Mouse (Mus musculus) intestine, embryonic 15.5 days (tissue): ENCODE data around the gene Ggcx. TPM values are rescaled to one million over a fixed set of nuclear protein-coding genes. Genes with fewer than 3 reads are reported as not detected.

ENCODE experiments used
- ATAC-seq: fragments of 200-750 bp; cut with Nextera tagmentation; 2 replicates; pipeline ENCODE4 v1.8.0; 2017; ENCODE audit warnings: moderate TSS enrichment, moderate library complexity
- H3K27ac ChIP-seq: fragments of 300-500 bp; sonication (generic); 2 replicates; pipeline ENCODE4 v1.5.1; 2015; ENCODE audit warnings: mild to moderate bottlenecking, inconsistent platforms
- H3K27me3 ChIP-seq: fragments of 300-500 bp; sonication (generic); replicated peaks from 2 replicates; pipeline ENCODE4 v1.6.1; 2015; ENCODE audit warnings: inconsistent platforms
- H3K36me3 ChIP-seq: fragments of 300-500 bp; sonication (generic); 2 replicates; pipeline ENCODE4 v1.6.1; 2015; ENCODE audit warnings: inconsistent platforms
- H3K4me1 ChIP-seq: fragments of 300-500 bp; sonication (generic); replicated peaks from 2 replicates; pipeline ENCODE4 v1.6.1; 2015; ENCODE audit warnings: inconsistent platforms
- H3K4me2 ChIP-seq: fragments of 300-500 bp; sonication (generic); replicated peaks from 2 replicates; pipeline ENCODE4 v1.6.1; 2015; ENCODE audit warnings: mild to moderate bottlenecking, inconsistent platforms
- H3K4me3 ChIP-seq: fragments of 300-500 bp; sonication (generic); replicated peaks from 2 replicates; pipeline ENCODE4 v1.5.1; 2015; ENCODE audit warnings: inconsistent platforms
- H3K9ac ChIP-seq: fragments of 300-500 bp; sonication (generic); 2 replicates; pipeline ENCODE4 v1.6.1; 2015; ENCODE audit warnings: inconsistent platforms
- H3K9me3 ChIP-seq: fragments of 300-500 bp; sonication (generic); 2 replicates; pipeline ENCODE4 v1.6.1; 2016; ENCODE audit warnings: inconsistent platforms
- WGBS: fragments of 180-500 bp; shearing (Covaris S2); methylation state at CpG from one replicate; pipeline ENCODE4 v1.1.7; 2015; 5-methylcytosine and 5-hydroxymethylcytosine counted together
- polyA plus RNA-seq: library from polyadenylated mRNA; unstranded; fragments of >200 nt; fragmentation: Nextera tagmentation; extraction: Ambion mirVana; gene quantifications from 2 replicates; pipeline ENCODE4 v1.2.1, GENCODE M21; 2015

Ggcx gene
- polyA plus RNA-seq, 1 experiment from 2014 or later, result 23.9 TPM

GRCm38 (mm10) chr6:72378510-72379234 lies 35.4 kb upstream of the Ggcx start:
- no peaks in the 10 kb centered on the region for H3K36me3 ChIP-seq
- 0 out of 2 replicates have a peak, but pooled peaks cover 5% of the 10 kb centered on the region for H3K27me3 ChIP-seq
- H3K4me3 ChIP-seq, result no peak overlapping the region
- H3K9ac ChIP-seq, result no peak overlapping the region
- no peaks in the 10 kb centered on the region for H3K9me3 ChIP-seq
- no peak for ATAC-seq
- H3K27ac ChIP-seq, result no peak overlapping the region
- H3K4me1 ChIP-seq, result 0 out of 2 replicates have a peak, but pooled peaks cover 6% of the 10 kb centered on the region
- 83% methylated on average over 8 of the region's 8 CpGs for WGBS
- 0 out of 2 replicates have a peak overlapping the region, but pooled peaks have one; percentile 86 for H3K4me2 ChIP-seq

- 50% methylated on average over 7 of the region's 7 CpGs for WGBS
- peak overlapping the region; percentile 33; the same call in 1 of the 2 replicates for H3K27ac ChIP-seq
- H3K4me3 ChIP-seq, result peak overlapping the region; percentile 59
- H3K36me3 ChIP-seq, result no peaks in the 10 kb centered on the region
- H3K4me2 ChIP-seq, result peak overlapping the region; percentile 86
- H3K27me3 ChIP-seq, result 0 out of 2 replicates have a peak, but pooled peaks cover 5% of the 10 kb centered on the region
- ATAC-seq, result peak; percentile 21; the same call in 1 of the 2 replicates
- no peaks in the 10 kb centered on the region for H3K9me3 ChIP-seq
- peak overlapping the region; percentile 61 for H3K9ac ChIP-seq
- H3K4me1 ChIP-seq, result 0 out of 2 replicates have a peak, but pooled peaks cover 6% of the 10 kb centered on the region
Measured at GRCm38 (mm10) chr6:72379377-72380130, 34.6 kb upstream of the Ggcx start.

- Histone ChIP-seq H3K4me2 (peak within 1 kb of the TSS; percentile 86), H3K4me3 (peak within 1 kb of the TSS; percentile 59), H3K36me3 (peaks cover 3% of the 10 kb centered on the region; the same call in 1 of the 2 replicates), H3K27me3 (0 out of 2 replicates have a peak, but pooled peaks cover 5% of the 10 kb centered on the region), H3K9ac (peak within 1 kb of the TSS; percentile 61), H3K4me1 (0 out of 2 replicates have a peak, but pooled peaks cover 6% of the 10 kb centered on the region), H3K27ac (peak within 1 kb of the TSS; percentile 33), H3K9me3 (no peaks in the 10 kb centered on the region)
- peak; percentile 91 for ATAC-seq
- 2% methylated on average over 48 of the region's 49 CpGs for WGBS
Measured at GRCm38 (mm10) chr6:72380131-72380770, 33.9 kb upstream of the Ggcx start, which contains the start of gene Vamp5. Gene Vamp5 (minus strand): TSS chr6:72380468.

GRCm38 (mm10) chr6:72382494-72382893 lies 31.6 kb upstream of the Ggcx start:
- Histone ChIP-seq H3K4me2 (no peak overlapping the region), H3K9me3 (no peaks in the 10 kb centered on the region), H3K4me1 (peaks cover 7% of the 10 kb centered on the region; the same call in 1 of the 2 replicates), H3K36me3 (peaks cover 8% of the 10 kb centered on the region; the same call in 1 of the 2 replicates), H3K27ac (no peak overlapping the region), H3K9ac (no peak overlapping the region), H3K27me3 (0 out of 2 replicates have a peak, but pooled peaks cover 5% of the 10 kb centered on the region), H3K4me3 (no peak overlapping the region)
- WGBS, result 65% methylated on average over 6 of the region's 6 CpGs
- ATAC-seq, result no peak

- Histone ChIP-seq H3K27me3 (0 out of 2 replicates have a peak, but pooled peaks cover 5% of the 10 kb centered on the region), H3K9me3 (no peaks in the 10 kb centered on the region), H3K4me1 (peaks cover 9% of the 10 kb centered on the region), H3K4me3 (no peak overlapping the region), H3K27ac (no peak overlapping the region), H3K36me3 (peaks cover 8% of the 10 kb centered on the region; the same call in 1 of the 2 replicates), H3K9ac (no peak overlapping the region), H3K4me2 (no peak overlapping the region)
- no peak for ATAC-seq
- WGBS, result 88% methylated on average over 6 of the region's 6 CpGs
Measured at GRCm38 (mm10) chr6:72383142-72383820, 30.8 kb upstream of the Ggcx start.

GRCm38 (mm10) chr6:72383952-72384351 lies 30.2 kb upstream of the Ggcx start:
- Histone ChIP-seq H3K4me3 (no peak overlapping the region), H3K36me3 (peaks cover 8% of the 10 kb centered on the region; the same call in 1 of the 2 replicates), H3K4me2 (no peak overlapping the region), H3K27ac (no peak overlapping the region), H3K27me3 (0 out of 2 replicates have a peak, but pooled peaks cover 5% of the 10 kb centered on the region), H3K9ac (no peak overlapping the region), H3K4me1 (peaks cover 16% of the 10 kb centered on the region), H3K9me3 (no peaks in the 10 kb centered on the region)
- WGBS, result 95% methylated on average over 7 of the region's 7 CpGs
- ATAC-seq, result no peak

- Histone ChIP-seq H3K4me2 (no peak overlapping the region), H3K36me3 (peaks cover 8% of the 10 kb centered on the region; the same call in 1 of the 2 replicates), H3K9me3 (no peaks in the 10 kb centered on the region), H3K4me1 (peaks cover 18% of the 10 kb centered on the region), H3K27ac (no peak overlapping the region), H3K4me3 (no peak overlapping the region), H3K9ac (no peak overlapping the region), H3K27me3 (0 out of 2 replicates have a peak, but pooled peaks cover 2% of the 10 kb centered on the region)
- 82% methylated on average over 4 of the region's 4 CpGs for WGBS
- no peak for ATAC-seq
Measured at GRCm38 (mm10) chr6:72385258-72385657, 28.9 kb upstream of the Ggcx start.

GRCm38 (mm10) chr6:72386561-72386960 lies 27.5 kb upstream of the Ggcx start:
- no peaks in the 10 kb centered on the region for H3K27me3 ChIP-seq
- H3K4me2 ChIP-seq, result no peak overlapping the region
- peaks cover 24% of the 10 kb centered on the region for H3K4me1 ChIP-seq
- no peak overlapping the region for H3K27ac ChIP-seq
- no peaks in the 10 kb centered on the region for H3K9me3 ChIP-seq
- peaks cover 8% of the 10 kb centered on the region; the same call in 1 of the 2 replicates for H3K36me3 ChIP-seq
- H3K9ac ChIP-seq, result no peak overlapping the region
- no peak for ATAC-seq
- H3K4me3 ChIP-seq, result no peak overlapping the region
- 94% methylated on average over 2 of the region's 2 CpGs for WGBS

GRCm38 (mm10) chr6:72387816-72388215 lies 26.3 kb upstream of the Ggcx start:
- Histone ChIP-seq H3K4me1 (peaks cover 24% of the 10 kb centered on the region), H3K27me3 (no peaks in the 10 kb centered on the region), H3K4me2 (0 out of 2 replicates have a peak overlapping the region, but pooled peaks have one; percentile 74), H3K36me3 (peaks cover 8% of the 10 kb centered on the region; the same call in 1 of the 2 replicates), H3K9me3 (no peaks in the 10 kb centered on the region), H3K27ac (no peak overlapping the region), H3K4me3 (no peak overlapping the region), H3K9ac (no peak overlapping the region)
- ATAC-seq, result no peak
- WGBS, result 84% methylated on average over 3 of the region's 3 CpGs

GRCm38 (mm10) chr6:72388266-72388665 lies 25.8 kb upstream of the Ggcx start:
- WGBS, result 67% methylated on average over 10 of the region's 10 CpGs
- Histone ChIP-seq H3K9ac (0 out of 2 replicates have a peak overlapping the region, but pooled peaks have one; percentile 79), H3K9me3 (no peaks in the 10 kb centered on the region), H3K4me2 (peak overlapping the region; percentile 74), H3K27ac (no peak overlapping the region), H3K4me3 (no peak overlapping the region), H3K36me3 (peaks cover 8% of the 10 kb centered on the region; the same call in 1 of the 2 replicates), H3K4me1 (peaks cover 24% of the 10 kb centered on the region), H3K27me3 (no peaks in the 10 kb centered on the region)
- ATAC-seq, result no peak

- Histone ChIP-seq H3K9me3 (no peaks in the 10 kb centered on the region), H3K4me1 (peaks cover 24% of the 10 kb centered on the region), H3K4me3 (peak overlapping the region; percentile 60; the same call in 1 of the 2 replicates), H3K27ac (peak overlapping the region; percentile 98), H3K27me3 (no peaks in the 10 kb centered on the region), H3K9ac (peak overlapping the region; percentile 79; the same call in 1 of the 2 replicates), H3K4me2 (peak overlapping the region; percentile 74), H3K36me3 (peaks cover 8% of the 10 kb centered on the region; the same call in 1 of the 2 replicates)
- WGBS, result 75% methylated on average over 6 of the region's 6 CpGs
- ATAC-seq, result no peak
Measured at GRCm38 (mm10) chr6:72388791-72389329, 25.2 kb upstream of the Ggcx start.
